Mouse (Mus musculus): ENCODE measurements around the gene Colgalt1.

Colgalt1 gene

GRCm38 (mm10) chr8:71670621-71671548, 60.1 kb downstream of the Colgalt1 start:
- DNase-seq = no peak

DNA sequence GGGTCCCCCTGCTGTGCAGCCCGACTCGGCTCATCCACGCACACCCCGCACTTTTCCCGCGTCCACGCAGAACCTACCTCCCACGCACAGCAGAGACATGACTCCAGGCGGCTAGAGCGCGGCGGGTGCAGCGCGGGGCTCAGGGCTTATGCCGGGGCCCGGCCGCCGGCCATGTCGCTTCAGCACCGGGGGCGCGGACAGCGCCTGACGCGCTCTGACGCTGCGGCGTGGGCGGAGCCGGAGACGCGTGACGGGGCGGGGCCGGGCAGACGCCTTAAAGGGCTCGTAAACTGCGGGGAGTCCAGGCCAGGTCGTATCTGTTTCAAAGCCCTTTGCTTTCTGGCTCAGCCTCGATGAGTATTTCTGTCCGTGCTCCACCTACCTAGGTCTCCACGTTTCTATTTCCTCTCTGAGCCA, 60.8 kb downstream of the Colgalt1 start, which contains the start of gene Unc13a:
Unc13a (minus strand) TSS at position 209 of the 417 bp plus-strand sequence.
- DNase-seq = peak; percentile 82 to 84

GRCm38 (mm10) chr8:71672168-71672735, 61.5 kb downstream of the Colgalt1 start:
- no peak for DNase-seq

DNA sequence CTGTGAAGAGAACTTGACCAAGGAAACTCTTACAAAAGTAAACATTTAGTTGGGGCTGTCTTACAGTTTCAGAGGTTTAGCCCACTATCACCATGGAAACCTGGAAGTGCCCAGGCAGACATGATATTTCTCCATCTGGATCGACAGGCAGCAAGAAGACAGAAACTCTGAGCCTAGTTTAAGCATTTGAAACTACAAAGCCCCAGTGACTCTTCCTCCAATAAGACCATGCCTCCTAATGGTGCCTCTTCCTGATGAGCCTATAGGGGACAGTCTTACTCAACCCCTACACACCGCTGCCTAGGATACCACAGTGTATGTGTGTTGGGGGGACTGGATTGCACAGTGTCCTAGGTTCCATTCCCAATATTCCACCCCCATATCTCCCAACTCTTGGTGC, 63.3 kb downstream of the Colgalt1 start:
- no peak for DNase-seq

Data from lung, adult 18-20 months (tissue).